Mouse (Mus musculus): Measurements from ENCODE around the gene Xxylt1. TPM values are rescaled to one million over a fixed set of nuclear protein-coding genes. Genes with fewer than 3 reads are reported as not detected.

The Xxylt1 gene
- total and polyA plus RNA-seq, 3 experiments: 21.5 to 45.7 (median 35.1) TPM

DNA sequence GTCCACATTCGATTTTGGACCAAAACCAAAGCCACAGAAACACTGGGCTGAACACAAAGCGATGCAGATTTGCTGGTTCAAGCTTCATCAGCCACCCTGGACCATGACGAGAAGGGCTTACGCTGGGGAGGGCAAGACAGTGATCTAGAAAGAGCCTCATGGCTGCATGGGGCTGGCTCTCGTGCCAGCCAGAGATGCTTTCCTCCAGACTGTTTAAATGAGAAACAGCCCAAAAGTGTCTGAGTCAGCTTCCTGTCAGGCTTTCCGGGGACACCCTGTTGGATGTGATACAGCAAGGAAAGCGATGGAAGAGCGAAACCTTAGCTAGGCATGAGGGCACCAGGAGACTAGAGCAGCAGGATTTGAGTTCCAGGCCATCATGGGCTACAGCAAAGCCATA lies 4.8 kb downstream of the Xxylt1 start:
- Histone ChIP-seq H3K9me3 (replicated peaks; ENCODE audit: low read length) (no peaks in the 10 kb centered on the region), H3K36me3 (replicated peaks in 1 of 2; ENCODE audit: control insufficient read depth in 1 of 2, insufficient read depth in 1 of 2, low read length in 1 of 2) (peaks cover 4 to 51% of the 10 kb centered on the region in 2 experiments), H3K4me2 (ENCODE audit: insufficient read depth, low read depth, poor library complexity, severe bottlenecking) (no peak overlapping the region), H3K4me3 (replicated peaks in 1 of 3; ENCODE audit: low read depth in 2 of 3, low read length in 2 of 3, poor library complexity in 1 of 3) (no peak overlapping the region), H3K27ac (ENCODE audit: insufficient read depth, low read depth) (no peak overlapping the region), H3K4me1 (ENCODE audit: control insufficient read depth in 1 of 2, insufficient read depth in 2 of 2) (peaks cover 26 to 59% of the 10 kb centered on the region in 2 experiments), H3K79me2 (replicated peaks; ENCODE audit: control insufficient read depth, extremely low read depth, insufficient read depth, poor library complexity, severe bottlenecking) (peaks cover 3% of the 10 kb centered on the region; the same call in 1 of the 2 replicates), H3K27me3 (replicated peaks) (no peaks in the 10 kb centered on the region), H3K9ac (ENCODE audit: insufficient read depth, low read depth) (no peak overlapping the region)
- TF ChIP-seq UBTF (IDR thresholded peaks at IDR 0.05; ENCODE audit: low read depth, low read length) (no peak), USF2 (conservative IDR thresholded peaks at IDR 0.05; ENCODE audit: low read depth, low read length) (no peak), RAD21 (IDR thresholded peaks at IDR 0.05; ENCODE audit: low read depth, low read length) (no peak), IRF4 (IDR thresholded peaks at IDR 0.05; ENCODE audit: low read depth, low read length) (no peak), USF1 (IDR thresholded peaks at IDR 0.05; ENCODE audit: low read depth, low read length) (no peak), RCOR1 (conservative IDR thresholded peaks at IDR 0.05; ENCODE audit: low read depth, low read length) (no peak), CHD1 (IDR thresholded peaks at IDR 0.05; ENCODE audit: low read depth, low read length) (no peak), POLR2AphosphoS2 (IDR thresholded peaks at IDR 0.05; ENCODE audit: low read depth, low read length) (no peak), ELF1 (IDR thresholded peaks at IDR 0.05; ENCODE audit: low read depth, low read length) (no peak), MXI1 (IDR thresholded peaks at IDR 0.05; ENCODE audit: low read depth, low read length) (no peak), ZNF384 (IDR thresholded peaks at IDR 0.05; ENCODE audit: low read depth, low read length) (no peak), ZC3H11A (IDR thresholded peaks at IDR 0.05; ENCODE audit: low read depth, low read length) (no peak)
- dilution Hi-C loops (cut with MboI; ENCODE audit: extremely low pct_ligation_motif_present, extremely low pct_unique_long_range_greater_than_20kb, low sequenced_read_pairs) (no loop called here), in situ Hi-C loops (cut with MboI; ENCODE audit: low pct_ligation_motif_present, low pct_unique_long_range_greater_than_20kb, low sequenced_read_pairs) (no loop called here)
- no peak for DNase-seq (ENCODE audit: extremely low read depth)

- Histone ChIP-seq H3K4me2 (ENCODE audit: insufficient read depth, low read depth, poor library complexity, severe bottlenecking) (peak overlapping the region; percentile 68), H3K27ac (ENCODE audit: insufficient read depth, low read depth) (peak overlapping the region; percentile 68), H3K27me3 (replicated peaks) (no peaks in the 10 kb centered on the region), H3K4me3 (replicated peaks in 1 of 3; ENCODE audit: low read depth in 2 of 3, low read length in 2 of 3, poor library complexity in 1 of 3) (no peak overlapping the region), H3K9ac (ENCODE audit: insufficient read depth, low read depth) (peak overlapping the region; percentile 8; the same call in 1 of the 2 replicates), H3K9me3 (replicated peaks; ENCODE audit: low read length) (no peaks in the 10 kb centered on the region), H3K4me1 (ENCODE audit: control insufficient read depth in 1 of 2, insufficient read depth in 2 of 2) (peaks cover 35 to 68% of the 10 kb centered on the region in 2 experiments), H3K79me2 (replicated peaks; ENCODE audit: control insufficient read depth, extremely low read depth, insufficient read depth, poor library complexity, severe bottlenecking) (0 out of 2 replicates have a peak, but pooled peaks cover 2% of the 10 kb centered on the region), H3K36me3 (replicated peaks in 1 of 2; ENCODE audit: control insufficient read depth in 1 of 2, insufficient read depth in 1 of 2, low read length in 1 of 2) (peaks cover 4 to 51% of the 10 kb centered on the region in 2 experiments)
- in situ Hi-C loops (cut with MboI; ENCODE audit: low pct_ligation_motif_present, low pct_unique_long_range_greater_than_20kb, low sequenced_read_pairs): loop anchor here (5.0 to 25.0 kb wide), 3 partner anchors 278 to 812 kb away; partner anchors contain the start of gene Cpn2
- dilution Hi-C loops (cut with MboI; ENCODE audit: extremely low pct_ligation_motif_present, extremely low pct_unique_long_range_greater_than_20kb, low sequenced_read_pairs): no loop called here
- peak; percentile 80 for DNase-seq (ENCODE audit: extremely low read depth)
- no peak for TF ChIP-seq MAFK (IDR thresholded peaks at IDR 0.05; ENCODE audit: insufficient replicate concordance, low read length)
- TF ChIP-seq ELF1 (IDR thresholded peaks at IDR 0.05; ENCODE audit: low read depth, low read length): 0 out of 2 replicates have a peak, but pooled peaks have one; percentile 13
- TF ChIP-seq BHLHE40 (IDR thresholded peaks at IDR 0.05; ENCODE audit: low read depth, low read length): no peak
- TF ChIP-seq ETS1 (conservative IDR thresholded peaks at IDR 0.05; ENCODE audit: low read depth, low read length): peak; percentile 37
- TF ChIP-seq MEF2A (IDR thresholded peaks at IDR 0.05; ENCODE audit: borderline replicate concordance, low read depth, low read length): peak; percentile 61
- TF ChIP-seq ZNF384 (IDR thresholded peaks at IDR 0.05; ENCODE audit: low read depth, low read length): peak; percentile 84
- no peak for TF ChIP-seq ZKSCAN1 (IDR thresholded peaks at IDR 0.05; ENCODE audit: borderline replicate concordance, low read depth, low read length)
- no peak for TF ChIP-seq CHD1 (IDR thresholded peaks at IDR 0.05; ENCODE audit: low read depth, low read length)
- no peak for TF ChIP-seq JUN (IDR thresholded peaks at IDR 0.05; ENCODE audit: insufficient read depth, low read depth, low read length)
- TF ChIP-seq NRF1 (IDR thresholded peaks at IDR 0.05; ENCODE audit: low read depth, low read length): no peak
- no peak for TF ChIP-seq HCFC1 (IDR thresholded peaks at IDR 0.05; ENCODE audit: low read depth, low read length)
- no peak for TF ChIP-seq RCOR1 (conservative IDR thresholded peaks at IDR 0.05; ENCODE audit: low read depth, low read length)
- no peak for TF ChIP-seq ZC3H11A (IDR thresholded peaks at IDR 0.05; ENCODE audit: low read depth, low read length)
- no peak for TF ChIP-seq USF2 (conservative IDR thresholded peaks at IDR 0.05; ENCODE audit: low read depth, low read length)
- no peak for TF ChIP-seq UBTF (IDR thresholded peaks at IDR 0.05; ENCODE audit: low read depth, low read length)
- no peak for TF ChIP-seq MAZ (IDR thresholded peaks at IDR 0.05; ENCODE audit: low read depth, low read length)
- TF ChIP-seq JUND (conservative IDR thresholded peaks at IDR 0.05; ENCODE audit: low read depth, low read length): no peak
- TF ChIP-seq POLR2AphosphoS2 (IDR thresholded peaks at IDR 0.05; ENCODE audit: low read depth, low read length): no peak
- peak; percentile 45; the same call in 1 of the 2 replicates for TF ChIP-seq TCF12 (IDR thresholded peaks at IDR 0.05; ENCODE audit: low read depth, low read length)
- 0 out of 2 replicates have a peak, but pooled peaks have one; percentile 37 for TF ChIP-seq KAT2A (IDR thresholded peaks at IDR 0.05; ENCODE audit: insufficient replicate concordance, low read length)
- no peak for TF ChIP-seq MAX (IDR thresholded peaks at IDR 0.05; ENCODE audit: low read length)
- peak; percentile 87 for TF ChIP-seq IRF4 (IDR thresholded peaks at IDR 0.05; ENCODE audit: low read depth, low read length)
- no peak for TF ChIP-seq MYC (IDR thresholded peaks at IDR 0.05; ENCODE audit: low read depth, low read length)
- TF ChIP-seq NELFE (IDR thresholded peaks at IDR 0.05; ENCODE audit: low read depth, low read length): no peak
- TF ChIP-seq RAD21 (IDR thresholded peaks at IDR 0.05; ENCODE audit: low read depth, low read length): no peak
- 0 out of 2 replicates have a peak, but pooled peaks have one; percentile 22 for TF ChIP-seq TBP (conservative IDR thresholded peaks at IDR 0.05; ENCODE audit: low read depth, low read length)
Measured at GRCm38 (mm10) chr16:31074324-31074908, 6.8 kb downstream of the Xxylt1 start.
